Comparison of ENCODE assay signal across 8 mouse cellular contexts in genomic region chr5:36820142-36820541, GRCm38 (mm10). TPM values are rescaled to one million over a fixed set of nuclear protein-coding genes. Genes with fewer than 3 reads are reported as not detected.
A peak's percentile ranks its signal among the peaks of the same experiment; 100 is the strongest.
DNase-seq lines count a peak whose midpoint lies in the region; ATAC-seq lines count a peak whose summit lies in the region.

No protein-coding gene starts in this region.

- peak; percentile 37 to 38 for DNase-seq in lung, adult 18-20 months
- no peak for DNase-seq in lung, postnatal 25 days (ENCODE audit: low spot score)
- DNase-seq in MN1 (ENCODE audit: low spot score): peak; percentile 58
- DNase-seq in cerebellum, adult 11-12 months: peak; percentile 47
- peak; percentile 61 to 72 for DNase-seq in left cerebral cortex, postnatal 25 days (ENCODE audit: low spot score in 2 of 2)
- peak; percentile 73 for DNase-seq in retina, embryonic 14.5 days (ENCODE audit: low spot score)
- no peak for DNase-seq in gastrocnemius, adult 8-10 months (ENCODE audit: low spot score in 2 of 2)

- peak; percentile 52 for ATAC-seq in granulocyte monocyte progenitor cell, adult 5-6 weeks (replicated peaks; ENCODE audit: poor library complexity, severe bottlenecking)

- intact Hi-C loops in left cerebral cortex, postnatal 25 days (cut with DNase I): loop anchor here (5.0 kb wide), 1 partner anchor 182 kb away; no protein-coding TSS in a partner anchor

RNA-seq across cellular contexts. Expression of gene Man2b2, which starts 10.3 kb away (rescaled TPM):
- 36.0 TPM in 2 replicates for total RNA-seq in granulocyte monocyte progenitor cell, adult 5-6 weeks (2014; fragmentation: Nextera tagmentation)
- total RNA-seq in granulocyte monocyte progenitor cell, adult 5-6 weeks (2017): 18.8 and 24.7 TPM in 2 replicates
- total RNA-seq in left cerebral cortex, postnatal 25 days (2021): 10 to 100 TPM; 26.4 to 28.5 TPM
- total RNA-seq in gastrocnemius, adult 8-10 months (2022): 1 to 10 TPM; 3.7 to 6.0 (median 5.1) TPM

RNA-seq across cellular contexts. Expression of gene Mrfap1, which starts 23.6 kb away (rescaled TPM):
- total RNA-seq in granulocyte monocyte progenitor cell, adult 5-6 weeks (2014; fragmentation: Nextera tagmentation): 182 and 191 TPM in 2 replicates
- 337 and 373 TPM in 2 replicates for total RNA-seq in granulocyte monocyte progenitor cell, adult 5-6 weeks (2017)
- total RNA-seq in left cerebral cortex, postnatal 25 days (2021): 100 to 1,000 TPM; 437 to 460 TPM
- 100 to 1,000 TPM; 231 to 247 (median 235) TPM for total RNA-seq in gastrocnemius, adult 8-10 months (2022)

RNA-seq across cellular contexts. Expression of gene Ppp2r2c, which starts 48.2 kb away (rescaled TPM):
- total RNA-seq in granulocyte monocyte progenitor cell, adult 5-6 weeks (2014; fragmentation: Nextera tagmentation): not detected in 2 replicates
- not detected in 2 replicates for total RNA-seq in granulocyte monocyte progenitor cell, adult 5-6 weeks (2017)
- total RNA-seq in left cerebral cortex, postnatal 25 days (2021): 100 to 1,000 TPM; 500 to 508 TPM
- total RNA-seq in gastrocnemius, adult 8-10 months (2022): 1 to 10 TPM in 1 of 4 experiments, under 1 TPM in 3; 0.27 to 1.1 (median 0.37) TPM

Comparison
In these comparisons a context has a peak if more than half of its experiments do, and no peak if none do; other contexts are left out.
1. DNase-seq: peak in lung, adult 18-20 months (2 of 2), MN1 (single experiment), cerebellum, adult 11-12 months (single experiment), left cerebral cortex, postnatal 25 days (2 of 2) and retina, embryonic 14.5 days (single experiment); none in lung, postnatal 25 days (single experiment) and gastrocnemius, adult 8-10 months (0 of 2).
2. RNA of gene Ppp2r2c, which starts 48.2 kb away (total RNA-seq): 500 to 508 TPM in left cerebral cortex, postnatal 25 days; 0.27 to 1.1 TPM in gastrocnemius, adult 8-10 months and not detected in granulocyte monocyte progenitor cell, adult 5-6 weeks; every median in the first group is over 100 times any median in the second.